Mouse (Mus musculus): ENCODE results near the gene Tns3. TPM values are rescaled to one million over a fixed set of nuclear protein-coding genes. Genes with fewer than 3 reads are reported as not detected.
A peak's percentile ranks its signal among the peaks of the same experiment; 100 is the strongest.

Tns3 gene
- polyA plus RNA-seq, 1 experiment, result 33.9 TPM

DNA sequence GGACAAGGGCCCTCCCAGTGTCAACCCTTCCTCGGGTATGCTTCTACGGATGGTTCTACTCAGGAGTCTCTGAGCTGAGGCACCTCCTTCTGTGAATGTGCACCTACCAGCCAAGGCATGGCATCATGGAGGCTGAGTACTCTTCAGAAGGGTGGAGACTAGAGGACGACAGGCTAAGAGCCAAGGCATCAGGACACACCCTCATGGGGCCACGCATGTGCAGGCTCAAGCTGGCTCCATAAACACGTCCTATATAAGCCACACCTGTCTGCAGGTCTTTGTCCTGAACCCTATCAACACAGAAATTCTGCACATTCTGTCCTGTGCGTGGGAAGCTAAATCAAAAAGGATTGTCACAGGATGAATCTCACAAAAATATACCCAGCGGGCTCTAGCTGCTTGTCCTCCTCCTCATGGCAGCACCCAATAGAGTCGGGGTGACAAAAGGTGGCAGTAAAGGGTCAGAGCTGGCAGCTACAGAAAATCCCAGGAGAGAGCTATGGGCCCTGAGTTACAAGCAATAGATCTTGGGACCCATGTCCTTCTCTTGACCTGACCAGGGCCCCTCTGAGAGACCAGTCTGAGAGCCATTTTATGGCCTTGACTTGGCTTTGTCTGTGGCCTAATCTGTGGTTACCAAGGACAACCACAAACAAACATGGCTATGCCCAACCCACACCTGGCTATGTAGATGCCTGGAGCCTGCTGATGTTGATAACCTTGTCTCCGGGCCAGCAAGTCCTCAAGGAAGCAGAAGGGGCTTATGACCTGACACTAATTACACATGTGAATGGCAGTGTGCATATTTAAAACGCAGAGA is 82.0 kb downstream of the Tns3 start:
- H3K4me1 ChIP-seq (replicated peaks; ENCODE audit: control insufficient read depth, insufficient read depth, low read length), result peaks cover 6% of the 10 kb centered on the region
- DNase-seq, result no peak
- WGBS, result 94% methylated on average over 10 of the region's 10 CpGs
- no peaks in the 10 kb centered on the region for H3K36me3 ChIP-seq (ENCODE audit: control insufficient read depth, insufficient read depth, low read length)
- H3K4me3 ChIP-seq (ENCODE audit: control insufficient read depth, insufficient read depth, low read length), result no peak overlapping the region
- no peaks in the 10 kb centered on the region for H3K27me3 ChIP-seq (ENCODE audit: control insufficient read depth, insufficient read depth, low read length)
- TF ChIP-seq CTCF (IDR thresholded peaks at IDR 0.05; ENCODE audit: borderline replicate concordance, control insufficient read depth, extremely low read depth, insufficient read depth, low read length, poor library complexity) (no peak), POLR2A (IDR thresholded peaks at IDR 0.05; ENCODE audit: control insufficient read depth, extremely low read depth, insufficient read depth, low read length, poor library complexity) (no peak)
- no peak overlapping the region for H3K27ac ChIP-seq (ENCODE audit: control insufficient read depth, insufficient read depth, low read length)

- Histone ChIP-seq H3K36me3 (ENCODE audit: control insufficient read depth, insufficient read depth, low read length) (no peaks in the 10 kb centered on the region), H3K27ac (ENCODE audit: control insufficient read depth, insufficient read depth, low read length) (no peak overlapping the region), H3K27me3 (ENCODE audit: control insufficient read depth, insufficient read depth, low read length) (no peaks in the 10 kb centered on the region), H3K4me3 (ENCODE audit: control insufficient read depth, insufficient read depth, low read length) (no peak overlapping the region), H3K4me1 (replicated peaks; ENCODE audit: control insufficient read depth, insufficient read depth, low read length) (peaks cover 12% of the 10 kb centered on the region)
- no peak for DNase-seq
- 90% methylated on average over 5 of the region's 5 CpGs for WGBS
- TF ChIP-seq CTCF (IDR thresholded peaks at IDR 0.05; ENCODE audit: borderline replicate concordance, control insufficient read depth, extremely low read depth, insufficient read depth, low read length, poor library complexity) (no peak), POLR2A (IDR thresholded peaks at IDR 0.05; ENCODE audit: control insufficient read depth, extremely low read depth, insufficient read depth, low read length, poor library complexity) (no peak)
These were observed 84.5 kb downstream of the Tns3 start for GRCm38 (mm10) chr11:8579789-8580188.

GRCm38 (mm10) chr11:8575217-8576180 is 88.8 kb downstream of the Tns3 start:
- Histone ChIP-seq H3K27me3 (ENCODE audit: control insufficient read depth, insufficient read depth, low read length) (no peaks in the 10 kb centered on the region), H3K36me3 (ENCODE audit: control insufficient read depth, insufficient read depth, low read length) (no peaks in the 10 kb centered on the region), H3K27ac (ENCODE audit: control insufficient read depth, insufficient read depth, low read length) (0 out of 2 replicates have a peak overlapping the region, but pooled peaks have one; percentile 21), H3K4me3 (ENCODE audit: control insufficient read depth, insufficient read depth, low read length) (no peak overlapping the region), H3K4me1 (replicated peaks; ENCODE audit: control insufficient read depth, insufficient read depth, low read length) (peaks cover 8% of the 10 kb centered on the region; the same call in 1 of the 2 replicates)
- WGBS, result 51% methylated on average over 10 of the region's 10 CpGs
- peak; percentile 18 for DNase-seq
- TF ChIP-seq CTCF (IDR thresholded peaks at IDR 0.05; ENCODE audit: borderline replicate concordance, control insufficient read depth, extremely low read depth, insufficient read depth, low read length, poor library complexity) (no peak), POLR2A (IDR thresholded peaks at IDR 0.05; ENCODE audit: control insufficient read depth, extremely low read depth, insufficient read depth, low read length, poor library complexity) (no peak)

DNA sequence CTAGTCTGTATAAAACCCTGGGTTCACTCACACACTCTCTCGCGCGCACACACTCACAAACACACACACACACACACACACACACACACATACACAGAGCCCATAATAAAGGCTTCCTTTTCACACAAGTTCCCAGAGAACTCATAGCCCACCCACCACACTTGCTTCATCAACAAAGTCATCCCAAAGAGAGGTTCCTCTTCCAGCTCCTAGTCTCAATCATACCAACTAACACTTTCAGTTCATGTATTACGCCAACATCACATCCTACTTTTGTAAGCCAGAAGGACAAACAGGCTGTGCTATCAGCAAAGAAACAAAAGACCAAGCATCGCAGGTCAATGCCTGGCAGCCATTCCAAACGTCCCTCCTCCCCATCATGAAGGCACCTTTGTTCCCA is 89.8 kb downstream of the Tns3 start:
- TF ChIP-seq CTCF (IDR thresholded peaks at IDR 0.05; ENCODE audit: borderline replicate concordance, control insufficient read depth, extremely low read depth, insufficient read depth, low read length, poor library complexity) (no peak), POLR2A (IDR thresholded peaks at IDR 0.05; ENCODE audit: control insufficient read depth, extremely low read depth, insufficient read depth, low read length, poor library complexity) (no peak)
- 88% methylated on average over 6 of the region's 6 CpGs for WGBS
- H3K36me3 ChIP-seq (ENCODE audit: control insufficient read depth, insufficient read depth, low read length), result no peaks in the 10 kb centered on the region
- no peak overlapping the region for H3K4me3 ChIP-seq (ENCODE audit: control insufficient read depth, insufficient read depth, low read length)
- no peaks in the 10 kb centered on the region for H3K27me3 ChIP-seq (ENCODE audit: control insufficient read depth, insufficient read depth, low read length)
- peak overlapping the region; percentile 21; the same call in 1 of the 2 replicates for H3K27ac ChIP-seq (ENCODE audit: control insufficient read depth, insufficient read depth, low read length)
- DNase-seq, result no peak
- H3K4me1 ChIP-seq (replicated peaks; ENCODE audit: control insufficient read depth, insufficient read depth, low read length), result peaks cover 12% of the 10 kb centered on the region; the same call in 1 of the 2 replicates

DNA sequence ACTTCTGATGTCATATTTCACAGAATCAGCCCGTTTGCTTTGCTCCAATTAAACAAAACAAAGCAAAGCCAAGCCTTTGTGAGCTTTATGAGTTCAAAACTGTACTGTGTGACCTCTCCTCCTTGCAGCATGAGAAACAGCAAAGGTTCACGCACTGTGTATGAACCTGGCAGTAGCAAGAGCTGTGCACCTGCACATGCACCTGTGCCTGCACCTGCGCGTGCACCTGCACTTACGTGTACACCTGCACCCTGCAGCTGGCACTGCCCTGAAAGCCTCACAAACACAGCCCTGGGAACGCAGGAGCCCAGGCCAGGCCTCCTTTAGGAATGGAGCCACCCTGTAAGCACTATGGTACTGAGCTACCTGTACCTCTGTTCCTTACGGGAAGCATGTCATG is 91.6 kb downstream of the Tns3 start:
- H3K4me3 ChIP-seq (ENCODE audit: control insufficient read depth, insufficient read depth, low read length), result no peak overlapping the region
- no peaks in the 10 kb centered on the region for H3K27me3 ChIP-seq (ENCODE audit: control insufficient read depth, insufficient read depth, low read length)
- peaks cover 17% of the 10 kb centered on the region; the same call in 1 of the 2 replicates for H3K4me1 ChIP-seq (replicated peaks; ENCODE audit: control insufficient read depth, insufficient read depth, low read length)
- no peak for DNase-seq
- TF ChIP-seq POLR2A (IDR thresholded peaks at IDR 0.05; ENCODE audit: control insufficient read depth, extremely low read depth, insufficient read depth, low read length, poor library complexity), result no peak
- no peak for TF ChIP-seq CTCF (IDR thresholded peaks at IDR 0.05; ENCODE audit: borderline replicate concordance, control insufficient read depth, extremely low read depth, insufficient read depth, low read length, poor library complexity)
- 93% methylated on average over 7 of the region's 7 CpGs for WGBS
- H3K36me3 ChIP-seq (ENCODE audit: control insufficient read depth, insufficient read depth, low read length), result no peaks in the 10 kb centered on the region
- no peak overlapping the region for H3K27ac ChIP-seq (ENCODE audit: control insufficient read depth, insufficient read depth, low read length)

All from thymus, adult 2 months (tissue).